Mouse (Mus musculus) E14TG2a.4 (cell line): ENCODE results near the gene Atf1.
"Not testable (repeated sequence)": the region's sequence is repeated elsewhere in the genome, so short reads cannot be mapped to it uniquely, and the experiment has no call there.

Experiments
- H3K27me3 ChIP-seq: 2 replicates; pipeline ENCODE4 v1.6.1; 2014; ENCODE audit warnings: low read length, control low read depth; ENCODE audit not compliant: insufficient read depth
- H3K36me3 ChIP-seq: 2 replicates; pipeline ENCODE4 v1.6.1; 2014; ENCODE audit warnings: low read length, control low read depth; ENCODE audit not compliant: insufficient read depth
- H3K4me1 ChIP-seq: replicated peaks from 2 replicates; pipeline ENCODE4 v1.6.1; 2014; ENCODE audit warnings: low read depth, low read length, control low read depth
- H3K4me3 ChIP-seq: replicated peaks from 2 replicates; pipeline ENCODE4 v1.5.1; 2014; ENCODE audit warnings: mild to moderate bottlenecking, low read length
- H3K9me3 ChIP-seq: 2 replicates; pipeline ENCODE4 v1.6.1; 2014; ENCODE audit warnings: low read length, control low read depth
- CTCF ChIP-seq: conservative IDR thresholded peaks from 2 replicates; pipeline ENCODE4 v1.5.1; 2014; ENCODE audit warnings: low read length
- NANOG ChIP-seq: IDR thresholded peaks from 2 replicates; pipeline ENCODE4 v1.6.1; 2014; ENCODE audit warnings: borderline replicate concordance, low read length, mixed read lengths
- POU5F1 ChIP-seq: IDR thresholded peaks from 2 replicates; pipeline ENCODE4 v1.6.1; 2014; ENCODE audit warnings: low read length, borderline replicate concordance

Gene Atf1

DNA sequence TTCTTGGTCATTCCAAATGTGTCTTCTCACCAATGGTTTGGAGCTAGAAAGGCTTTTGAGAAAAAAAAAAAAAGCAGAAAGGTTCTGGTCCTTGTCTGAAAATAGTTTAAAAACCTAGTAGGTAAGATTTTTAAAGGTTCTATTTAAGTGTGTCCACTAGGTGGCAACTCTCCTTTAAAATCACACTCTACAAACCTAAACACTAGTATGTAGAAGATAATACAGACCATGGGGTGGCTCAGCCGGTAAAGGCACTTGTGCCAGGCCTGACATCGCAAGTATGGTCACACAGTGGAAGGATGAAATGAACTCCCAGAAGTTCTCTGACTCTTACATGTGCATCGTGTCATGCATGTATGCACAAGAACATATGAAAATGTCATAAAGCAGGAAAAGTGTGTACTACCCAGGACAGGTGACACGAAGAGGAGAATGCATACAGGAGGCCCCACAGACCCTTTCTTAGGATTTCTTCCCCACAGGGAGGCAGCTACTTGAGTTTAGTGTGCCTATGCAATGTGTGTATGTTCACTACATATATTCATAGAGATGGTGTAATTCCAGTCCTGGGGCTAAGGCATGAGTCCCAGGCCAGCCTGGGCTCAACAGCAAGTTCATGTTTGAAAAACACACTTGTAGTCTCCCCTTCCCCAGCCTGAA lies 35.8 kb downstream of the Atf1 start:
- H3K4me1 ChIP-seq = peaks cover 58% of the 10 kb centered on the region
- peak overlapping the region; percentile 21 for H3K4me3 ChIP-seq
- H3K9me3 ChIP-seq = peaks cover 34% of the 10 kb centered on the region
- peaks cover 49% of the 10 kb centered on the region for H3K36me3 ChIP-seq
- no peaks in the 10 kb centered on the region for H3K27me3 ChIP-seq
- TF ChIP-seq CTCF (peak; percentile 33; the same call in 1 of the 2 replicates), POU5F1 (no peak), NANOG (no peak)

DNA sequence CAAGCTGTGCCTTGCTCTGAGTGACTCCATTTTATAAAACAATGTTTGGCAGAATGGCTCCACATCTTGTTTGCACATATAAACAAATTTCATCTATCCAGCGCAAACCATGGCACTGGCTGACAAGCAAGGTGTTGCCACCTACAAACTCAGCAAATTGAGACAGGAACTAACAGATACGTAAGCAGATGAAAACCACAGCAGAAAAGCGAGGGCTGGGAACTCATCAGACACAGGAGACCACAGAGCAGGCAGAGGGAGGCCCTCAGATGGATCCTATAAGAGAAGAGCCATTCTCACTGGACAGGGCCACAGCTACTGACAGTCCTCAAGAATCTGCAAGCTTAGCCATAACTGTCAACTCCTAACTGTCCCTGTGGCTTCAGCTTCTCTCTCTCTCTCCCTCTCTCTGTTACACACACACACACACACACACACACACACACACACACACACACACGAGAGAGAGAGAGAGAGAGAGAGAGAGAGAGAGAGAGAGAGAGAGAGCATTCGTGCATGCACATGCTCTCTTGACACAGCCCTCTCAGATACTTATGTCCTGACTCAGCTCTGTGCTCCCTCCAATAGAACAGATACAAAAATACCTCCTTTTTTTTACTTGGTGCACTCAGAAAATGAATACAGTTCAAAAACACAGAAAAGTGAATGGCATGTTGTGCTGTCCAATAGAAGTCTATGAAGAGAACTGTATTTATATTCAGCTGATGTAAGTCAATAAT lies 38.1 kb downstream of the Atf1 start:
- Histone ChIP-seq H3K36me3 (peaks cover 31% of the 10 kb centered on the region), H3K9me3 (peaks cover 44% of the 10 kb centered on the region), H3K4me3 (no peak overlapping the region), H3K4me1 (peaks cover 47% of the 10 kb centered on the region), H3K27me3 (no peaks in the 10 kb centered on the region)
- no peak for TF ChIP-seq CTCF
- no peak for TF ChIP-seq POU5F1
- no peak for TF ChIP-seq NANOG

DNA sequence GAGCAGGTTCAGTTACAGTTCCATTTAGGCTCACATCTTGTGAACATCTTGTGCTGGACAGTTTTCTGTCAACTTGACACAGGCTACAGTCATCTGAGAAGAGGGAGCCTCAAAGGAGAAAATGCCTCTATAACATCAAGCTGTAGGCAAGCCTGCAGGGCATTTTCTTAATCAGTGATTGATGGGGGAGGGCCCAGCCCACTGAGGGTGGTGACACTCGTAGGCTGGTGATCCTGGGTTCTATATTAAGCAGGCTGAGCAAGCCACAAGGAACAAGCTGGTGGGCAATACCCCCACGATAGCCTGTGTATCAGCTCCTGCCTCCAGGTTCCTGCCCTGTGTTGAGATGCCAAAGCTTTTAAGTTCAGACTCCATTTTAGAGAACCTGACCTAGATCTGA lies 41.3 kb downstream of the Atf1 start:
- H3K4me1 ChIP-seq = peaks cover 18% of the 10 kb centered on the region
- TF ChIP-seq NANOG = no peak
- no peak for TF ChIP-seq CTCF
- TF ChIP-seq POU5F1 = no peak
- no peaks in the 10 kb centered on the region for H3K27me3 ChIP-seq
- peaks cover 44% of the 10 kb centered on the region for H3K9me3 ChIP-seq
- H3K36me3 ChIP-seq = peaks cover 15% of the 10 kb centered on the region
- H3K4me3 ChIP-seq = peak overlapping the region; percentile 82

DNA sequence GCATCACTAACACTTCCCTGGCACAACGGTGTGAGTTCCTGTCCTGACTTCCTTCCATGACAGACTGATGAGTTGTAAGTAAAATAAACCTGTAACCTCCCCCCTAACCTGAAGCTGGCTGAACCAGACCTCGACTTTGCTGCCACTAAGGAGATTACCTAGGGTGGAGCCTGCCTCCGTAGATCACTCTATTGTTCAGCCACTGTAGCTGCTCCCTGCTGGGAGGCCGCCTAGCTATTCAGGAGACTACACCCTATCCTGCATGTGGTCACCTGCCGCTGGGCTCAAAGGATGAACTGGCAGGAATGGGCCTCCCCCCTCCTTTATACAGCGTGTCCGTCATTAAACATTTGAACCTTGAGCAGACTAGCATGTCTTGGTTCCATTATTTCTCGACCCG lies 42.2 kb downstream of the Atf1 start:
- H3K36me3 ChIP-seq = peaks cover 19% of the 10 kb centered on the region
- H3K27me3 ChIP-seq = no peaks in the 10 kb centered on the region
- TF ChIP-seq CTCF (no peak), POU5F1 (no peak), NANOG (peak; percentile 62; the same call in 1 of the 2 replicates)
- H3K9me3 ChIP-seq = peaks cover 44% of the 10 kb centered on the region
- peaks cover 16% of the 10 kb centered on the region for H3K4me1 ChIP-seq
- peak overlapping the region; percentile 82 for H3K4me3 ChIP-seq

DNA sequence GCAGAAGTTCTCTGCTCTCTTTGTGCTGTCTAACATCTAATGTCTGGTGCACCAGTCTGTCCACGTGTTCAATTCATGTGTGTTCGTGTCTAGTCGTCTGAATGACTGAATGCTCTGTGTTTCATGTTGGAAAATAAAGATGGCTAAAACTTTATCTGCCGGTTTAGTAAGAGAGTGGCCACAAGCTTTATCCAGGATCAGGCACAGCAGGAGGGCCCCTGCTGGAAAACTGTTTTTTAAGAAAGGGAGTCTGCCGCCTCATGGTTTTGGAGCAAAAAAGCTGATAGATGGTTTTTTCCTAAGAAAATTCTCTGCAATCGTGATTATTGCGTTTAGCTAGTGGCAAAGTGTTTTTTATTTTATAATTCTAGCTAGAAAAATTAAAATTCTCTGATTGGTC lies 43.0 kb downstream of the Atf1 start:
- Histone ChIP-seq H3K36me3 (peaks cover 15% of the 10 kb centered on the region), H3K4me3 (peak overlapping the region; percentile 82), H3K4me1 (peaks cover 14% of the 10 kb centered on the region), H3K9me3 (peaks cover 36% of the 10 kb centered on the region)
- H3K27me3 ChIP-seq = not testable (repeated sequence)

DNA sequence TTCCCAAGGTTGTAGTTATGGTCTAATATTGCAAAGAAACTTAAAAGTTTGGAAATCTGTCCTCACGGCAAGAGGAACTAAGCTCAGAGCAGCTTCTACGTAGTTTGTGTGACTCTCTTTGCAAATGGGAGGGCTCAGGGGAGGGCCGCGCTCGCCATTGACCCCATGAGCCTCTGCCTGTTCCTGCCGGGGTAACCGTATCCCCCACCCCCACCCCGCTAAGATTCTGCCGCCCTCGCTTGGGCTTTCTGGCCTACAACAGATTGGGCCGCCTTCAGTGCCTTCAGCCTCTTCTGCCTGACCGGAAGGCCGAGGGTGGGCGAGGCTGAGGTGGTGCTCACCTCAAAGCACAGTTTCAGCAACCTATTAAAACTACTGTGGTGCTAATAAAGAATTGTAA lies 43.8 kb downstream of the Atf1 start:
- H3K9me3 ChIP-seq = peaks cover 27% of the 10 kb centered on the region
- H3K27me3 ChIP-seq = no peaks in the 10 kb centered on the region
- TF ChIP-seq CTCF (no peak), NANOG (no peak), POU5F1 (no peak)
- peaks cover 17% of the 10 kb centered on the region for H3K36me3 ChIP-seq
- peak overlapping the region; percentile 82 for H3K4me3 ChIP-seq
- peaks cover 19% of the 10 kb centered on the region for H3K4me1 ChIP-seq

DNA sequence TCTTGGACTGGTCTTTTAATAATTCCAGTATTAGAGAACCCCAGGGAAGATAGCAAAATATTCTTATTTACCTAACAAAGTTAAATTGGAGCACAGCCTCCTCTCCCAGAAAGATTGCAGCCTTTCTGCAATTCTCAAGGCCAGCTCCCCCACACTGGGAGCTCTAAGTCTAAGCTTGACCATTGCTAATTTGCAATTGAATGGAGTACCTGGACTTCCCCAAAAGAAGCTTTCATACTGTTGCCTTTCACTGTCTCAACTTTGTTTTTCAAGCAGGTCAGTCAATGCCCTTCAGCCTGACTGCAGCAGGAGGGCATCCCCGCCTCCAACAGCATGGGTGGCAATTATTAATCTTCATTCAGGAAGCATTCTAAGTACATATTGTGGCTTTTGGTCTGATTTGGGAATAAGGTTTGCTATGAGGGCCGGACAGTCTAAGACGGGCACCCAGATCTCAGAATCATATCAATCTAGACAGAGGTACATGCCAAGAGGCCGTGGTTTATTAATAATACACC lies 46.2 kb downstream of the Atf1 start:
- peak overlapping the region; percentile 61 for H3K4me3 ChIP-seq
- TF ChIP-seq POU5F1 (peak; percentile 26; the same call in 1 of the 2 replicates), NANOG (peak; percentile 56; the same call in 1 of the 2 replicates)

DNA sequence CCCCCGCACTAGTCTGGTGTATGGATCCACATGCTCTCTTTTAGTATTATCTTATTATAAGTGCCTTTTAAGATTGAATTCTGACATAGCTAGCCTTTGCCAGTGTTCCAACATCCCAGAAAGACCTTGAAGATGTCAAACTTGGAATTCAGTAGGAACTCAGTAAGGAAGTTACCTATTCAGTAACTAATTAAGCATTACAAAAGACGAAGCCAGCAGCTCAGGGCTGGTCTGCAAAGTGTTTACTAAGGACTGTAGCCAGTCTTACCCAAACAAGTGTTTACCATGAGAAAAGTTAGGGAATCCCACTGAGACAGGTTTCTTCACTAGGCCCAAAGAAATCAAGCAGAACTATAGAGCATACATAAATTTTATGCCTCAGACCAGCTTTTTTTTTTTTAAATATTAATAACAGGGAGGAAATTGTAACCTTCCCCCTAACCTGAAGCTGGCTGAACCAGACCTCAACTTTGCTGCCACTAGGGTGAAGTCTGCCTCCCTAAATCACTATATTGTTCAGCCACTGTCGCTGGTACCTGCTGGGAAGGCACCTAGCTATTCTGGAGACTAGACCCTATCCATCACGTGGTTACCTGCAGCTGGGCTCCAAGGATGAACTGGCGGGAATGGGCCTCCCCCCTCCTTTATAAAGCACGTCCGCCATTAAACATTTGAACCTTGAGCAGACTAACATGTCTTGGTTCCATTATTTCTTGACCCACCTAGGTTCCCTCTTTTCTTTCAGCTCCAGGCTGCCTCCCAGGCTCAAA lies 47.4 kb downstream of the Atf1 start:
- Histone ChIP-seq H3K9me3 (peaks cover 12% of the 10 kb centered on the region), H3K36me3 (peaks cover 21% of the 10 kb centered on the region), H3K27me3 (no peaks in the 10 kb centered on the region), H3K4me3 (peak overlapping the region; percentile 61), H3K4me1 (peaks cover 26% of the 10 kb centered on the region)
- TF ChIP-seq CTCF = no peak
- TF ChIP-seq NANOG = peak; percentile 75; the same call in 1 of the 2 replicates

More for the DNA sequence above, 46.2 kb downstream of the Atf1 start:
- not testable (repeated sequence) for H3K9me3 ChIP-seq, H3K27me3 ChIP-seq
- H3K36me3 ChIP-seq = peaks cover 19% of the 10 kb centered on the region
- H3K4me1 ChIP-seq = peaks cover 34% of the 10 kb centered on the region
